Mouse (Mus musculus): ENCODE measurements around the gene Gm38392.
A peak's percentile ranks its signal among the peaks of the same experiment; 100 is the strongest.
"Not testable (repeated sequence)": the region's sequence is repeated elsewhere in the genome, so short reads cannot be mapped to it uniquely, and the experiment has no call there.

Gene Gm38392

DNA sequence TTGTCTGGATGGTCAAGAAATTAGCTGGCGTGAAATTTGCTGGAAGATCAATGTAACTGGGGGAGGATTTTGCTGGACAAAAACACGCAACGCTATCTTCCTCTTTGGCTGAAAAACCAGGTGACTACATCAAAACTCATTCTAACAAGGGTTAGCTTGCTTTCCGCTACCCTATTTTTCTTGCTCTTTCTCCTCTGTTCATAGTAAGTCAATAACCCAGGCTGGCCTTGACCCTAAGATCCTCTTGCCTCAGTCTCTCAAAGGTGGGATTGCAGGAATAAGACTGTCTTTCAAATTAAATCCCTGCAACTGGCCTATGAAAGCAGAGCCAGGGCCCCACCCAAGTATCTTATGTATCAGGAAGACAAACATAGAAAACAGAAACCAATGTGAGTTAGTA, at the start of gene Gm38392:
TSS of gene Gm38392 (minus strand) at position 101 of the 400 bp plus-strand sequence.
- DNase-seq (ENCODE audit: low spot score), result no peak

DNA sequence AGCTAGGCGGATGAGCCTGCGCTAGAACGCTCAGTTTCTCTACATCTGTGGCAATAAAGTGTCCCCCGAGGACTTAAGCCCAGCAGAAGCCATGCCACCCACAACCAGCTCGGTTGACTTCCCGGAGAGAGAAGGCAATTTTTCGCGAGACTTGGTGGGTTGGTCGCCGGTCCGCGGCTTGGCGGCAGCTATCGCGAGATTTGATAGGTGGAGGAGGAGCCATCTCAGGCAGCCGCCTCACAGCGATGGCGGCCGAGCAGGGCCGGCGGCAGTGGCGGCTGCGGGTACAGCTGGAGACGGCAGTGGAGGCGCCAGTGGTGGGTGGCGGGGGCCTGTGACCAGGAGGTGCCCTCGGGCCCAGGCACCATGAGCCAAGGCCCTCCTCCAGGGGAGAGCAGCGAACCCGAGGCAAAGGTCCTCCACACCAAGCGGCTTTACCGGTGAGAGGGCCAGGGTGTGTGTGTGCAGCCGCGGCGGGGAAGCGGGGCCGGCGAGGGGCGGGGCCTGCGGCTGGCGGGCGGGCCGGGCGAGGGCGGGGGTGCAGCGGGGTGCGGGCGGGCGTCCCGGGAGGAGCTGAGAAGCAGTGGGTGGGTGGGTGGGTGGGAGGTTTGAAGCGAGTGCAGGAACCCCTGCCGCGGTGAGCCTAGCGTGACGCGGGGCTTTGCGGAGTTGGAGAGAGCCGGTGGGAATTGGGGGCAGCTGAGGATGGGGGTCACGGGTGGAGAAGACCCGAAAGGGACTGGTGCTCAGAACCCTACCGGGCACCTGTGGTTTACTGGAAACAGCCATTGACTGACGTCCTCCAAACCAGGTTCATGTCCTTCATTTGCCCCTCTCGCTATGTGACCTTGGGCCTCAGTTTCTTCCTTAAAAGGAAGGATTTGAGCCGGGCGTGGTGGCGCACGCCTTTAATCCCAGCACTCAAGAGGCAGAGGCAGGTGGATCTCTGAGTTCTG, 49.3 kb upstream of the Gm38392 start, which contains the start of the genes Tmem79 and Smg5:
TSS of gene Tmem79 (minus strand) at position 91 of the 956 bp plus-strand sequence.
TSS of gene Smg5 (plus strand) at position 203 of the 956 bp plus-strand sequence.
- peak; percentile 96 for DNase-seq (ENCODE audit: low spot score)

- no peak for DNase-seq (ENCODE audit: low spot score)
These were observed 48.5 kb upstream of the Gm38392 start for GRCm38 (mm10) chr3:88335436-88336053.

GRCm38 (mm10) chr3:88334902-88335435, 48.0 kb upstream of the Gm38392 start:
- DNase-seq (ENCODE audit: low spot score), result no peak

GRCm38 (mm10) chr3:88334029-88334658, 47.1 kb upstream of the Gm38392 start:
- DNase-seq (ENCODE audit: low spot score), result no peak

DNA sequence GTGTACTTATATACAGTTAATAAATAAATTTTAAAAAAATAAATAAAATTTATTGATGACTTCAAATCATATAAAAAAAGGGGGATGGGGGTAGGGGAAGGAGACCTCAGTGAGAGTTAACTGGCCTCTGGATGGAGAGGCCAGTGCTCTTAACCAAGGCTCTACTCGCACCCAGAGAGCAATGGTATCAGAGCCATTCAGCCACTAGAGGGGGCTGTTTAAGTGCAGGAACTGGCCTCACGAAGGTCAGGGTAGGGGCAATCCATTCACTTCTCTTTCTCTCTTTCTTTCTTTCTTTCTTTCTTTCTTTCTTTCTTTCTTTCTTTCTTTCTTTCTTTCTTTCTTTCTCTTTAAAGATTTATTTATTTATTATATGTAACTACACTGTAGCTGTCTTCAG, 44.3 kb upstream of the Gm38392 start:
- no peak for DNase-seq (ENCODE audit: low spot score)

DNA sequence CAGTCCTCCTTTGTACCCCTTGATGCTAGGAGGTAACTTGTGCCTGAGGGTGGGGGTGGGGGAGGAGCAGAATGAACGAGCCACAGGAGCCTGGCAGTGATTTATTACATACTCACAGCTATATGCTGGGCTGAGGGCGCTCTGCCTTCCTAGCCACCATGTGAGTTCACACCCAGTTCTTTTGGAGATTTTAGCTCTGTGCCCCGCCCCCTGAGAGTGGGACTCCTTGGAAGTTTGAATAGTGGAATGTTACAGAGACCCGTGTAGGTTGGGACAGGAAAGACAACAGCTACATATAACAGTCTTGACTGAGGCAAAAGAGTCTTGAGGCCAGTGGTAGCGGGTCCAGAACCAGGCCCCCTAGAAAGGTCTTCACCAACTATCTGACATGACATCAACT, 41.9 kb upstream of the Gm38392 start:
- DNase-seq (ENCODE audit: low spot score), result no peak

GRCm38 (mm10) chr3:88324951-88325405, 38.0 kb upstream of the Gm38392 start, which contains the start of gene Glmp:
Glmp (plus strand) TSS chr3:88325023.
- DNase-seq (ENCODE audit: low spot score), result peak; percentile 41

DNA sequence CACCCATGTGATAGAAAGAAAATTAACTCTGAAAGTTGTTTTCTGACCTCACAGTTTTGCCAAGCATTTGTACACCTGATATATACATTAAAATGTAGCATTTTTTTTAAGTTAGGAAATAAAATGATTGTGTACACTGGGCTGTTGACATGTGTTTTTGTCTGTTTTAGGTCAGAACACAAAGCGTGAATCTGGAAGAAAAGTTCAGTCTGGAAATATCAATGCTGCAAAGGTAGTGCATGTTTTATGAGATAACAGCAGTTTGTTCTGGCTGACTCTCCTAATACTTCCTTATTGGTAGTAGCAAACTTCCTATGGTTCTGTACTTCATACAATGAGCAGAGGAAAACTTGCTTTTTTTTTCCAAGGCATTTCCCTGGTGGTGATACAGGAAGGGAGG, 12.2 kb upstream of the Gm38392 start:
- DNase-seq (ENCODE audit: low spot score), result no peak

GRCm38 (mm10) chr3:88297321-88297851, 10.4 kb upstream of the Gm38392 start:
- no peak for DNase-seq (ENCODE audit: low spot score)

DNA sequence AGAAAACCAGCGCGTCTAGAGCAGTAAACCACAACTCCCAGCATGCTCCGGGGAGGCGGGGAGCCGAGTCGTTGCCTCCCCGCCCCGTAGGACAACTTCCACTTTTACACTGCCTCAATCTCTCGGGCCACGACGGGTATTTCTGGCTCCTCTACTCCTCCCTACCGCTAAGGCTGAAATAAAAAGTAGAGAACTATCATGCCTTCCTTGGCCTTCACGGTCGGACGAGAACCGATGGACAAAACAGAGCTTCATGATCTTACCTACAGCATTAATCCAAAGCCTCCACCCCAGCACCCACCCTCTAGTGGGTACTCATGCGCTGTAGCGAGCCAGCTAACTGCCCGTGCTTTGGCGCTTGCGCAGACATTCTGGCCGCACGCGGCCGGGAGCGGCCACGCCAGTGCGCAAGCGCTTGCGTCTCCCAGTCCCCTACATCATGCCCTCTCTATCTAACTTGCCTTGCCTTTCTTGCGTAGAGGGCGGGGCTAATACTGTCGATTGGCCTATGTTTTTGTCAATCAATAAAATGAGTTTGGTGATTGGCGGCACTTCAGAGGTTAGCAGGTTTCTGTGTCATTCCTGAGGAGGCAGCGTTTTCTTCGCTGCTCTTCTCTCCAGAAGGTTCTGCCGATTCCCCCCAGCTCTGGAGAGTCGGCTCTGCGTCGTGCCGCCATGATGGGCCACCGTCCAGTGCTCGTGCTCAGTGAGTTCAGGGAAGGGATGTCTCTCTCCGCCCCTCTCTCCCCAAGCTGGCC, 9.7 kb upstream of the Gm38392 start, which contains the start of the genes Tsacc and Cct3:
TSS of gene Tsacc (minus strand) at position 439 of the 758 bp plus-strand sequence.
TSS of gene Cct3 (plus strand) at position 556 of the 758 bp plus-strand sequence.
- DNase-seq (ENCODE audit: low spot score), result peak; percentile 94

- no peak for DNase-seq (ENCODE audit: low spot score)
These were observed 9.1 kb upstream of the Gm38392 start for GRCm38 (mm10) chr3:88296110-88296560.

DNA sequence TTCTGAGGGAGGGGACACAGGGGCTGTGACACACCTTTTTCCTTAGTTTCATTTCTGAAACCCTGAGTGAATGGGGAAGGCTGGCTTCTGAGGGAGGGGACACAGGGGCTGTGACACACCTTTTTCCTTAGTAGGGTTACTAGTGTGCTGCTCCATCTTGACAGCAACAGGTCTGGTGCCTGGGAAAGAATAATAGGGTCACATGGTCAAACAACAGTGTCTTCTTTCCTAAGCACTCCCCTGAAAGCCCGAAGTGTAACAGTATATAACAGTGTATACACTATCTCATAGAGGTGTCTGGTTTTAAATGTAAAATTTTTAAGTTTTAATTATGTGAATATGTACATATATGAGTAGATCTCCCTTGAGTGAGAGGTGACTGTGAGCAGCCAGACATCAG, 8.3 kb upstream of the Gm38392 start:
- not testable (repeated sequence) for DNase-seq (ENCODE audit: low spot score)

GRCm38 (mm10) chr3:88291970-88292369, 5.0 kb upstream of the Gm38392 start:
- DNase-seq (ENCODE audit: low spot score), result no peak

DNA sequence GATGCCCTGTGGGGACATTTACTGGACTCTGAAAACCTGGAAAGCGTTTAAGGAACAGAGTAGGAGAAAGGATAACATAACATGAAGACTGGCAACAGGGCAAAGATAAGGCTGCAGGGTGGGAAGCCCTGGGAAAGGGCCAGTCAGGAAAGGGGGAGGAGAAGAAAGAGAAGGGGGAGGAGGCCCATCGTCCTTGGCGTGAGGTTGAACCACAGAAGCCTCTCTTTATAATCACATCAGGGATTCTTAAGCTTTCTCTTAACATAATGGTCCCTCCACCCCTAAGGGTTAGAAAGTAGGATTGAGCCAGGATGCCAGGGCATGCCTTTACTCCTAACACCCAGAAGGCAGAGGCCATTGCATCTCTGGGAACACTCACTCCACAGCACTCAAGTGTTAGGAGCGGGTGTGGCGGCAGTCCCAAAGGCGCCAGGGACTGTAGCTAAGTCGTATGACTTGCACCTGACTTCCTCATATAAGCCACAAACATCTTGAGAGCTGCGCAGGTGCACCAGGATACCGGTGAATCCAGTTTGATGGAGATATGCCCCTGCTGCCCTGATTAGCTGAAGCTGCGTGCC, 1.2 kb upstream of the Gm38392 start:
- not testable (repeated sequence) for DNase-seq (ENCODE audit: low spot score)

GRCm38 (mm10) chr3:88285565-88285895, 1.5 kb downstream of the Gm38392 start:
- DNase-seq (ENCODE audit: low spot score), result not testable (repeated sequence)

DNA sequence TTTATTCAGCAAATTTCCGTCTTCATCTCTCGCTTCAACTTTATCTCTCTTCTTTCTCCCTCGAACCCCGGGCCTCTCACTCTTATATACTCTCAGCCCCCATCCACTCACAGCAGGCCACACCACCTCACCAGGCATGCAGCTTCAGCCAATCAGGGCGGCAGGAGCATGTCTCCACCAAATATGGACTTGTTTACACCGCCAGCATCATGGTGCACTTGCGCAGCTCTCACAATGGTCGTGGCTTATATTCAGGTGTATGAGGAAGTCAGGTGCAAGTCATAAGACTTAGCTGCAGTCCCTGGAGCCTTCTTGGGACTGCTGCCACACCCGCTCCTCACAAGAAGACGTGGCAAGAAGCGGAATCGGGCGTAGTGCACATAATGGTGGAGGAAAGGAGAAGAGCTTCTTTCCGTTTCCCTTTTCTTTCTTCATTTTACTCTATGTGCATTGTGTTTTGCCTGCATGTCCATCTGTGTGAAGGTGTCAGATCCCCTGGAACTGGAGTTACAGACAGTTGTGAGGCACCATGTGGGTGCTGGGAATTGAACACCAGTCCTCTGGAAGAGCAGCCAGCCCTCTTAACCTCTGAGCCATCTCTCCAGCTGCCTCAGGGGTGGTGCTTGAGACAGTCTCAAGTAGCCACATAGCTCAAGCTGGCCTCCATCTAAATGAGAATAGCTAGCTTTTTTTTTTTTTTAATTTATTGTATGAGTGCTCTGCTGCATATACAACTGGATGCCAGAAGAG, 2.0 kb downstream of the Gm38392 start:
- not testable (repeated sequence) for DNase-seq (ENCODE audit: low spot score)

GRCm38 (mm10) chr3:88281141-88281916, 5.7 kb downstream of the Gm38392 start:
- DNase-seq (ENCODE audit: low spot score), result not testable (repeated sequence)

DNA sequence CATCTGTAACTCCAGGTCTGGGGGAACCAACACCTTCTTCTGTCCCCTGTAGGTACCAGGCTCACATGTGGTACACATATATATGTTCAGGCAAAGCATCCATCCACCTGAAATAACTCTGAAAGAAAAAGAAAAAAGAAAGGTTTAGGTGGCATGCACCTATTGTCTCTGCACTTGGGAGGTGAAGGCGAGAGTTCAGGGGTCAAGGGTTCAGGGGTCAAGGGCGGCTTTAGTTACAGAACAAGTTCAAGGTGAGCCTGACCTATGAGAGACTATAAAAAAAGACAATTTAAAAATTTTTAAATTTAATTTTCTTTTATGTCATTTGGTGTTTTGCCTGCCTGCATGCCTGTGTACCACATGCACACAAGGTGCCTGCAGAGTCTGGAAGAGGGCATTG, 7.0 kb downstream of the Gm38392 start:
- no peak for DNase-seq (ENCODE audit: low spot score)

Data from ovary, postnatal 36 days (tissue).